Mouse (Mus musculus): ENCODE results near the gene Gm42420. TPM values are rescaled to one million over a fixed set of nuclear protein-coding genes. Genes with fewer than 3 reads are reported as not detected.

Gm42420 gene
- not detected for total RNA-seq (2021)
- long read RNA-seq: 0 reads

GRCm38 (mm10) chr6:39585517-39585916, at the start of gene Gm42420:
Gene Gm42420, plus strand, starts transcription at chr6:39585753.
- no peak for DNase-seq (ENCODE audit: low spot score in 2 of 2)

- DNase-seq (ENCODE audit: low spot score in 2 of 2): no peak
Measured at GRCm38 (mm10) chr6:39536621-39537020, 48.9 kb upstream of the Gm42420 start.

GRCm38 (mm10) chr6:39537276-39537675, 48.3 kb upstream of the Gm42420 start:
- no peak for DNase-seq (ENCODE audit: low spot score in 2 of 2)

GRCm38 (mm10) chr6:39538227-39538626, 47.3 kb upstream of the Gm42420 start:
- no peak for DNase-seq (ENCODE audit: low spot score in 2 of 2)

- no peak for DNase-seq (ENCODE audit: low spot score in 2 of 2)
Measured at GRCm38 (mm10) chr6:39539679-39540155, 45.8 kb upstream of the Gm42420 start.

- no peak for DNase-seq (ENCODE audit: low spot score in 2 of 2)
Measured at GRCm38 (mm10) chr6:39540563-39540962, 45.0 kb upstream of the Gm42420 start.

- DNase-seq (ENCODE audit: low spot score in 2 of 2): peak in 1 of 2 experiments; percentile 44
Measured at GRCm38 (mm10) chr6:39542631-39543597, 42.6 kb upstream of the Gm42420 start.

GRCm38 (mm10) chr6:39543769-39544420, 41.7 kb upstream of the Gm42420 start:
- DNase-seq (ENCODE audit: low spot score in 2 of 2): no peak

GRCm38 (mm10) chr6:39545474-39545873, 40.1 kb upstream of the Gm42420 start:
- peak in 1 of 2 experiments; percentile 48 for DNase-seq (ENCODE audit: low spot score in 2 of 2)

GRCm38 (mm10) chr6:39548030-39548429, 37.5 kb upstream of the Gm42420 start:
- DNase-seq (ENCODE audit: low spot score in 2 of 2): no peak

GRCm38 (mm10) chr6:39551981-39552636, 33.4 kb upstream of the Gm42420 start:
- DNase-seq (ENCODE audit: low spot score in 2 of 2): no peak

GRCm38 (mm10) chr6:39554888-39555647, 30.5 kb upstream of the Gm42420 start:
- DNase-seq (ENCODE audit: low spot score in 2 of 2): no peak

GRCm38 (mm10) chr6:39555648-39555945, 30.0 kb upstream of the Gm42420 start:
- DNase-seq (ENCODE audit: low spot score in 2 of 2): no peak

GRCm38 (mm10) chr6:39556900-39557659, 28.5 kb upstream of the Gm42420 start:
- no peak for DNase-seq (ENCODE audit: low spot score in 2 of 2)

GRCm38 (mm10) chr6:39557723-39558261, 27.8 kb upstream of the Gm42420 start, which contains the start of gene Dennd2a:
Gene Dennd2a, minus strand, starts transcription at chr6:39557867.
- DNase-seq (ENCODE audit: low spot score in 2 of 2): peak; percentile 85 to 92

- no peak for DNase-seq (ENCODE audit: low spot score in 2 of 2)
Measured at GRCm38 (mm10) chr6:39559276-39559939, 26.1 kb upstream of the Gm42420 start.

- peak; percentile 78 to 98 for DNase-seq (ENCODE audit: low spot score in 2 of 2)
Measured at GRCm38 (mm10) chr6:39562166-39563015, 23.2 kb upstream of the Gm42420 start.

GRCm38 (mm10) chr6:39567528-39567927, 18.0 kb upstream of the Gm42420 start:
- DNase-seq (ENCODE audit: low spot score in 2 of 2): peak in 1 of 2 experiments; percentile 68

All from layer of hippocampus, adult 18-20 months (tissue).